Mouse (Mus musculus) liver, postnatal 0 days (tissue): Measurements from ENCODE around the gene Abhd17b. TPM values are rescaled to one million over a fixed set of nuclear protein-coding genes. Genes with fewer than 3 reads are reported as not detected.
A peak's percentile ranks its signal among the peaks of the same experiment; 100 is the strongest.

Experiments used
- ATAC-seq: fragments of 200-750 bp; cut with Nextera tagmentation; 2 replicates; pipeline ENCODE4 v1.8.0; 2017; ENCODE audit warnings: mild to moderate bottlenecking, moderate library complexity
- DNase-seq: peaks from one replicate; pipeline ENCODE4 v3.0.0-alpha.2; 2016
- H3K27ac ChIP-seq: fragments of 300-500 bp; sonication (generic); 2 replicates; pipeline ENCODE4 v1.5.1; 2014; ENCODE audit warnings: antibody characterized with exemption, moderate library complexity, mild to moderate bottlenecking, low read depth
- H3K27me3 ChIP-seq: fragments of 300-500 bp; sonication (generic); 2 replicates; pipeline ENCODE4 v1.6.1; 2014; ENCODE audit warnings: low read length, control low read depth, mixed read lengths; ENCODE audit not compliant: insufficient read depth
- H3K36me3 ChIP-seq: fragments of 300-500 bp; sonication (generic); replicated peaks from 2 replicates; pipeline ENCODE4 v1.6.1; 2014; ENCODE audit warnings: mild to moderate bottlenecking, control low read depth, low read length, moderate library complexity, mixed read lengths; ENCODE audit not compliant: insufficient read depth
- H3K4me1 ChIP-seq: fragments of 300-500 bp; sonication (generic); 2 replicates; pipeline ENCODE4 v1.6.1; 2014; ENCODE audit warnings: antibody characterized with exemption, mild to moderate bottlenecking, control low read depth; ENCODE audit not compliant: insufficient read depth
- H3K4me2 ChIP-seq: fragments of 300-500 bp; sonication (generic); 2 replicates; pipeline ENCODE4 v1.6.1; 2014; ENCODE audit warnings: low read depth, mild to moderate bottlenecking, low read length, moderate library complexity, mixed read lengths
- H3K4me3 ChIP-seq: fragments of 300-500 bp; sonication (generic); 2 replicates; pipeline ENCODE4 v1.5.1; 2014; ENCODE audit warnings: low read depth, low read length
- H3K9ac ChIP-seq: fragments of 300-500 bp; sonication (generic); replicated peaks from 2 replicates; pipeline ENCODE4 v1.6.1; 2014; ENCODE audit warnings: mild to moderate bottlenecking, moderate library complexity
- H3K9me3 ChIP-seq: fragments of 300-500 bp; sonication (generic); 2 replicates; pipeline ENCODE4 v1.6.1; 2016; ENCODE audit warnings: mild to moderate bottlenecking, control low read depth, low read length, mixed read lengths
- CTCF ChIP-seq: sonication (generic); IDR thresholded peaks from 2 replicates; pipeline ENCODE4 v1.5.1; 2016; ENCODE audit warnings: antibody characterized with exemption, low read depth
- EP300 ChIP-seq: IDR thresholded peaks from 2 replicates; pipeline ENCODE4 v1.6.1; 2016; ENCODE audit warnings: antibody characterized with exemption, low read depth, mild to moderate bottlenecking
- WGBS: fragments of 180-500 bp; shearing (Covaris S2); extraction: QIAGEN DNeasy Blood & Tissue Kit; methylation state at CpG from one replicate; pipeline ENCODE4 v1.1.7; 2014; ENCODE audit not compliant: insufficient replicate concordance; 5-methylcytosine and 5-hydroxymethylcytosine counted together
- polyA plus RNA-seq: library from polyadenylated mRNA; unstranded; fragments of >200 nt; fragmentation: Nextera tagmentation; extraction: Ambion mirVana; gene quantifications from 2 replicates; pipeline ENCODE4 v1.2.1, GENCODE M21; 2015

Gene Abhd17b
- polyA plus RNA-seq, 1 experiment from 2014 or later: 13.9 TPM

DNA sequence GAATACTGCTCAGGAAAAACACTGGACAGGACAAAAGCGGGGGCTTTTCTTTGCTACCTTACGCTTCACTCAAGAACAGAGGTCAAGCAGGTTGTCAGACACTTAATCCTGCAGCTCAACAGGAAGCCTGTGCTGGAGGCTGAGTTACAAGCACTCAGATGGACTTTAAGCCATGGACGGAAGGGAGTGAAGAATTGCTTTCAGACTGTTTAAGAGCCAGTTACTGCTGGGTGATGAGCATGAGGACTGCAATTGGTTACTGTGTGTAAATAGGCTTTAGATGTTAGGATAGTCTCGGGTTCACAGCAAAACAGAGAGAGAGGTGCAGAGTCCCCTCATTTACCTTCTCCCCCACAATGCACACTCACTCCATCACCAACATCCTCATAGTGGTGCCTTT lies 7.7 kb upstream of the Abhd17b start:
- H3K27ac ChIP-seq: no peak overlapping the region
- H3K4me2 ChIP-seq: no peak overlapping the region
- DNase-seq (no peak), ATAC-seq (no peak)
- peaks cover 24% of the 10 kb centered on the region for H3K4me1 ChIP-seq
- H3K9me3 ChIP-seq: no peaks in the 10 kb centered on the region
- H3K36me3 ChIP-seq: 0 out of 2 replicates have a peak, but pooled peaks cover 3% of the 10 kb centered on the region
- no peak overlapping the region for H3K9ac ChIP-seq
- WGBS: 68% methylated on average over 4 of the region's 4 CpGs
- no peak overlapping the region for H3K4me3 ChIP-seq
- H3K27me3 ChIP-seq: no peaks in the 10 kb centered on the region
- no peak for TF ChIP-seq EP300
- TF ChIP-seq CTCF: no peak

DNA sequence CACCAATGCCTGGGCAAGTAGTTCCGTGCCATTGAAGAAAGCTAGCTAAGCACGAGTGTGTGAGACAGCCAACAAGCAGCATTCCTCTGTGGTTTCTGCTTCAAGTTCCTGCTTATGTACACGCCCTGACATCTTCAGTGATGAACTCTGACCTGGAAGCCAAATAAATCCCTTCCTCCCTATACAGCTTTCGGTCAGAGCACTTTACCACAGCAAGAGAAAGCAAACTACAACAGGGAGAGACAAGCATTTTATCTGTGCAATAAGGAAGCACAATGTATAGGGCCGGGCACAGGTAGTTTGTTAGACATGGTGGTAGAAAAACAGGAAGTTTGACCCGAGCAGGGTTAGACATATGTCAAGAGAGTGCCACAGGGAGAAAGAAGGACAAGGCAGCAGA lies 6.8 kb upstream of the Abhd17b start:
- 48% methylated on average over 6 of the region's 6 CpGs for WGBS
- H3K9me3 ChIP-seq: no peaks in the 10 kb centered on the region
- H3K27me3 ChIP-seq: no peaks in the 10 kb centered on the region
- H3K4me2 ChIP-seq: no peak overlapping the region
- H3K9ac ChIP-seq: no peak overlapping the region
- peaks cover 26% of the 10 kb centered on the region for H3K4me1 ChIP-seq
- TF ChIP-seq EP300 (no peak), CTCF (no peak)
- DNase-seq (no peak), ATAC-seq (no peak)
- H3K4me3 ChIP-seq: no peak overlapping the region
- 0 out of 2 replicates have a peak, but pooled peaks cover 2% of the 10 kb centered on the region for H3K36me3 ChIP-seq
- 0 out of 2 replicates have a peak overlapping the region, but pooled peaks have one; percentile 18 for H3K27ac ChIP-seq

DNA sequence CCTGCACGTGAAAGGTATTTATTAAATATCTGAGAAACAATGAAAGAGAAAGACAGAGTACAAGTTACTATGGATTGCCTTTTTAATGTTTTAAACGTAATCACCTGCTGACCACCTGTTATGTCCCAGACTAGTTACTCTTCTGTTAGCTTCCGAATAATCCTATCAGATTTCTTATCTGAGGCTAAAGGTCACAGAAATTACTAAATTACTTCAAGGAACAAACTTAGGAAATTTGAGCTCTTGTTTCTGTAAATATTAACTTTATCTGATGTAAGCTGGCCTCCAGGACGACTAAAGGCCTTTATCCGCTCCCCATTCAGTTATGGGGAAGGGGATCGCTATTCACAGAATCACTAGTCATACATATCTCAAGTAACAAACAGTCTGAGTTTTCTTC lies 1.3 kb upstream of the Abhd17b start:
- WGBS: 35% methylated on average over 6 of the region's 6 CpGs
- Histone ChIP-seq H3K4me1 (peaks cover 25% of the 10 kb centered on the region), H3K4me2 (peak overlapping the region; percentile 83), H3K4me3 (peak overlapping the region; percentile 86), H3K27me3 (no peaks in the 10 kb centered on the region), H3K36me3 (no peaks in the 10 kb centered on the region), H3K27ac (peak overlapping the region; percentile 98), H3K9me3 (no peaks in the 10 kb centered on the region), H3K9ac (peak overlapping the region; percentile 89; the same call in 1 of the 2 replicates)
- ATAC-seq: no peak
- no peak for DNase-seq
- no peak for TF ChIP-seq EP300
- TF ChIP-seq CTCF: no peak

- DNase-seq (peak; percentile 95), ATAC-seq (peak; percentile 98)
- Histone ChIP-seq H3K36me3 (no peaks in the 10 kb centered on the region), H3K4me1 (peaks cover 23% of the 10 kb centered on the region), H3K9ac (peak within 1 kb of the TSS; percentile 89), H3K4me3 (peak within 1 kb of the TSS; percentile 86), H3K27ac (peak within 1 kb of the TSS; percentile 98), H3K9me3 (no peaks in the 10 kb centered on the region), H3K27me3 (no peaks in the 10 kb centered on the region), H3K4me2 (peak within 1 kb of the TSS; percentile 83)
- WGBS: 6% methylated on average over 52 of the region's 52 CpGs
- 0 out of 2 replicates have a peak, but pooled peaks have one; percentile 38 for TF ChIP-seq EP300
- TF ChIP-seq CTCF: no peak
Observed at GRCm38 (mm10) chr19:21652285-21653171, 457 bp upstream of the Abhd17b start, which contains the start of gene 1110059E24Rik. 1110059E24Rik (minus strand) TSS chr19:21652976.

- Histone ChIP-seq H3K4me3 (peak overlapping the region; percentile 86), H3K9me3 (no peaks in the 10 kb centered on the region), H3K36me3 (no peaks in the 10 kb centered on the region), H3K4me2 (peak overlapping the region; percentile 83), H3K9ac (peak overlapping the region; percentile 89; the same call in 1 of the 2 replicates), H3K4me1 (peaks cover 27% of the 10 kb centered on the region), H3K27ac (no peak overlapping the region), H3K27me3 (no peaks in the 10 kb centered on the region)
- ATAC-seq (no peak), DNase-seq (no peak)
- 40% methylated on average over 7 of the region's 7 CpGs for WGBS
- TF ChIP-seq CTCF (no peak), EP300 (no peak)
Observed at GRCm38 (mm10) chr19:21654788-21655187, 1.8 kb downstream of the Abhd17b start.

DNA sequence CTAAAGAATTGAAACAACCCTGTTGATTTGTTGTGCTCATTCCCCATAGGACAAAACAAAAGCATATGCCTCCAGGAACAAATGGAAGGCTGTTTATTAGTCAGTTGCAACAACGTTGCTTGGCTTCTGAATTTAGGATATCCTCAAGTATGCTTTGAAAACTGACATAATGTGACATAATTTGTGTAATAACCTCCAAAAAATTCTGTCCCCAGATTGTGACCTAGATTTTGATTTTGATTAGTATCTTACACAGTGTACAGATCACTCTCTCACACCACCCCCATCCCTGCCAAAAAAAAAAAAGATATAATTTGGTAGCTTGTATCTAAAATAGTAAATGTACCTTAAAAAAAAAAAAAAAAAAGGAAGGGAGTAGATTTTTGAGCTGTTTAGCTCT lies 7.7 kb downstream of the Abhd17b start:
- Histone ChIP-seq H3K27ac (no peak overlapping the region), H3K27me3 (no peaks in the 10 kb centered on the region), H3K9ac (no peak overlapping the region), H3K36me3 (no peaks in the 10 kb centered on the region), H3K4me1 (peaks cover 22% of the 10 kb centered on the region), H3K9me3 (no peaks in the 10 kb centered on the region), H3K4me2 (no peak overlapping the region), H3K4me3 (no peak overlapping the region)
- DNase-seq (no peak), ATAC-seq (no peak)
- WGBS: 69% methylated on average over 1 of the region's 1 CpGs
- TF ChIP-seq EP300: no peak
- TF ChIP-seq CTCF: no peak
